Mouse (Mus musculus): ENCODE data around the gene Fam181a. TPM values are rescaled to one million over a fixed set of nuclear protein-coding genes. Genes with fewer than 3 reads are reported as not detected.

Gene Fam181a
- total RNA-seq, 2 experiments from 2014 or later = not detected

DNA sequence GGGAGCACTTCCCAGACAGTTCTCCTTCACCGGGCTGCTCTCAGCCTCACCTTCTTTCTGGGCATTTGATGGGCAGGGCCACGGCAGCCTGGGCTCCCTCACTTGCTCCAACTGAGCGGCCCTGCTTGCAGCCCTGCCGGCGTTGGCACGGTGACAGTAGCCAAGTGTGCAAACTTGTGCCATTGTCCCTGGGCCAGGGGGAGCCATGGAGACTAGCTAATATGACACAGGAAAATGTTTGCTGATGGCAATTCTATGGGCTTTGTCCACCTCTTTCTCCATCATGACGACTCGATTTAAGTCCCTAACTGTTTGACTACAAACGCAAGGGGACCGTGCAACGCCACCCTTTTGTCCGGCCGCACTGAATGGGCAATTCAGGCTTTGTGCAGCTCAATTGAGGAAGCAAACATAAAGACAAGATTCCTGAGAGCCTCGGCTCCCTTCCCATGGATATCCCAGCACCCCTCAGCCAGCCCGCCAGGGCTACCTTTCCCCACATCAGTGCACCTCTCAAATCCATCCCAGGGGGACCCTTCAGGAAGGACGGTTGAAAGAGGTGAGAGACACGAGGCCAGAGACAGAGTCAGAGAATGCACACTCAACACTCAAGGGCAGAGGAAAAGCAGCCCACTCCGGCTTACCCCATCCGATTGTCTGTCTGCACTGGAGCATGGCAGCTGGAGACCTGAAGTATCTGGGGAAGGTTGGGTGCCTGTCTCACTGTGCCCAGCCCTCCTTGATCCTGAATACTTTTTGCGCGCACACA, 3.3 kb downstream of the Fam181a start:
- ATAC-seq (ENCODE audit: poor library complexity, severe bottlenecking) = no peak

DNA sequence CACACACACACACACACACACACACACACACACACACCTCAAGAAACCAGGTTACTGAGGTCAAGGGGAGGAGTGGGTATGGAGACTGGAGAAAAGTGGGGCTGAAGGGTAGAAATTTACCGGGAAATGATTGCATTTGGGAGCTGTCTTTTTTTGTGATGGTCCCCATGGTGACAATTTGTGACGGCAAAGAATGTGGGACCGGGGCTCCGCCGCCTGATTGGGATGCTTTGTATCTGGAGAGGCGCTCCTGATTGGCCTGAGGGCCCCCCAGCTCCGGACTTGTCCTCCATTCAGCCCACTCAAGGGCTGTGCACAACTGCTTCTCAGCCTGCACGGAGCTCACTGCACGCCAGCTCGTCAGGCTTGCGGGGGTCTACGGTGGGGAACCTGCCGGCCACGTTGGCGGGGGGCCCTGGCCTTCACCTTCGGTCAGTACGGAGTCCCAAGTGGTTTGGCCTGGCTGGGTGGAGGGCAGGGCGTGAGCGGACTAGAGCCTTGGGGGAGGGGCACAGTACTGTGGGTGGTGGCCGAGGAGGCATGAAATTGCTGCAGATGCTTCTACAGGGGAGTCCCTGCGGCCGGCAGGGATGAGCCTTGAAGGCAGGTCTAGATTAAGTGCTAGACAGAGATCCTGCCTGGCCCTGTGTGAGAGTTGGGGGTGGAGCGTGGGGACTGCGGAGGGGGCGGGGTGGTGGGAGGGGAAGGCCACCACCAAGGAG, 4.0 kb downstream of the Fam181a start:
- ATAC-seq (ENCODE audit: poor library complexity, severe bottlenecking) = no peak

DNA sequence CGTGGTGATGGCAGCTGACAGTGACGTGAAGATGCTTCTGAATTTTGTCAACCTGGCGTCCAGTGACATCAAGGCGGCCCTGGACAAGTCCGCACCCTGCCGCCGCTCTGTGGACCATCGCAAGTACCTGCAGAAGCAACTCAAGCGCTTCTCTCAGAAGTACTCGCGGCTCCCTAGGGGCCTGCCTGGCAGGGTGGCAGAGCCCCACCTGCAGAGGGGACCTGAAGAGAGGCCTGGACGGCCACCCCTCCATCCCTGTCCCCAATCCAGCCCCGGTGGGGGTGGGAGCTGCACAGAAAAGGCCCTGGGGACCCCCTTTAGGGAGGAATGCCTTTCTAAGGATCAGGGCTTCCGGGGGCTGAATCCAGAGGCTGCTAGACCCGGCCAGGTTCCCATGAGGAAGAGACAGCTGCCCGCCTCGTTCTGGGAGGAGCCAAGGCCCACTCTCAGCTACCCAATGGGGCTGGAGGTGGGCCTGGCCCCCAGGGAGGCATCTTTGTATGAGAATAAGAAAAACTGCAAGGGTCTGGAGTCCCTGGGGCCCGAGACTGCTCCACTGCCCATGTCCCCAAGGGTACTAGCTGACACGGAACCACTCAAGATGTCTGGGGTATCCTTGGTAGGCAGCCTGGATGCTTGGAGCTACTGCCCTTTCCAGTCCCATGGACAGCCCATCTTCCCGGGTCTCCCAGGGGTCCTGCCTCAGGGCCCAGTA, 5.2 kb downstream of the Fam181a start:
- ATAC-seq (ENCODE audit: poor library complexity, severe bottlenecking) = no peak

DNA sequence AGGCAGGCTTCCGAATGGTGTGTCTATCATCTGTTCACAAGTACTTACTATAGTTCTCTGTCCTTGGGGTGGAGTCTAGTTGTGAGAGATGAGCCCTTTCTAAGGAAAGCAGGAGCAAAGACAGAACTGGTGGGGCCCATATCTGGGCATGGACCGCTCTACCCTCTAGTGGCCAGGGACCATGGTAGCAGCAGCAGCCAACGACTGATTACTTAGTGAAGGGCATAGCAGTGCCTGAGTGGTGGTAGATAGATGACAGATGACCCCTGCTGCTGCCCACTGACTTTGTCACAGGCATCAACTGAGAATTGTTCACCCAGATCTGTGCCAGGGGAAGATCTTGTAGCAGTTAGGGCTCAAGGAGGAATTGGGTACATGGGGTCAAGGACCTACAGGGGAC, 12.0 kb downstream of the Fam181a start:
- no peak for ATAC-seq (ENCODE audit: poor library complexity, severe bottlenecking)

DNA sequence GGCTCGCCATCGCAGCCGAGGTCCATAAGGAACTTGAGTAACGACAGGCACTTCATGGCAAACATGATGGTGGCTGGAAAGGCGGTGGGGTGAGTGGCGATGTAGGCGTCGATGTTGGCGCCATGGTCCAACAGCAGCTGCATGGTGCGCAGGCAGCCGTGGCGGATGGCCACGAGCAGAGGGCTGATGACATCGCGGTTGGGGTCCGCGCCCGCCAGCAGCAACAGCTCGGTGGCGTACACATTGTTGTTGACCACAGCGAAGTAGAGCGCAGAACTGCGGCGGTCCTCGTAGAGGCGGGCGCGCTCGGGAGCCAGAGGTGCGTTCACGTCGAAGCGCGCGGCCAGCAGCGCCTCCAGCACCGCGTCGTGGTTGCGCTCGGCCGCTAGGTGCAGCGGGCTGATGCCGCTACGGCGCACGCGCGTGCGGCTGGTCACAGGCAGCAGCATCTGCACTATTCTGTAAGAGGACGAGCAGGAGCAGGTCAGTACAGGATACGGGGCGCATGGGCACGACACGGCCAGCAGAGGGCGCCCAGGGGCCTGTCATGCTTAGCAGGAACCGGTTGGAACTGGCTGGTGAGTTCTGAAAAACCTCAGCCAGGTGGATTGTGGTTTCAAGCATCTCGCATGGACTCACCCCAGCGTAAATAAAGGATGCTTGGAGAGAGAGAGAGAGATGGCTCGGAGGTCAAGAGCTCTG, 14.5 kb downstream of the Fam181a start:
- ATAC-seq (ENCODE audit: poor library complexity, severe bottlenecking) = peak; percentile 90

DNA sequence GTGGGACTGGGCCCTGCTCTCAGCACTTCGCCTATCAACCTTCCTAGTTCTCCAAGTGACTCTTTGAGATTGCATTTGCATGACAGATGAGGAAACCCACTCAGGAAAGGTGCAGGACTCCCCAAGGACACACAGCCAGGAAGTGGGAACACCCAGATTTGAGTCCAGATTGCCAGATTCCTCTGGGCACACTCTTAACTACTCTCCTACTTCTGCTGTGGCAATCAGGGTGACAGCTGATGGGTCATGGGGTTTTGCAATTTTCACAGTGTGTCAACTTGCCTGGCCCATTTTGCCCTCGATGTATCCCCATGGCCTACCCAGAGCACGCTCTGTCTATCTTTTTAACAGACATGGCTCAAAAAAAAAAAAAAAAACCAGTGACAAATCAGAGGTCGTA, 15.8 kb downstream of the Fam181a start:
- peak; percentile 19; the same call in 1 of the 2 replicates for ATAC-seq (ENCODE audit: poor library complexity, severe bottlenecking)

DNA sequence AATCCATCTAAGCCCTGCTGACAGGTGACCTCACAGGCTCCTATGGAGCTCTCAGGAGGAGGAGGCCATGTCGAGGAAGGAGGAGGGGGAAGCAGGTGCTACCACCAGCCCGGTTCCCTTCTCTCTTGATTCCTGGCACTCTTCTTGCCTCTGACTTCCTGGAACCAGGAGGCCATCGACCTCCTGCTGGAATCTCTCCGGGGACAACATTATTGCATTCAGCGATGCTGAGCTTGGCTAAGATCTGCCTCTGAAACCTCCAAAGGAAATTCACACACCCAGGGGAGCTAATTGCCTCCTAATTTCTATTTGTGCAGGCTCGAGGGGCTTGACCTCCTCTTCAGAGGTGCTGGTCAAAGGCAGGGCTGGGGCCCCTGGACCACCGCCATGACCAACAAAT, 16.3 kb downstream of the Fam181a start:
- no peak for ATAC-seq (ENCODE audit: poor library complexity, severe bottlenecking)

DNA sequence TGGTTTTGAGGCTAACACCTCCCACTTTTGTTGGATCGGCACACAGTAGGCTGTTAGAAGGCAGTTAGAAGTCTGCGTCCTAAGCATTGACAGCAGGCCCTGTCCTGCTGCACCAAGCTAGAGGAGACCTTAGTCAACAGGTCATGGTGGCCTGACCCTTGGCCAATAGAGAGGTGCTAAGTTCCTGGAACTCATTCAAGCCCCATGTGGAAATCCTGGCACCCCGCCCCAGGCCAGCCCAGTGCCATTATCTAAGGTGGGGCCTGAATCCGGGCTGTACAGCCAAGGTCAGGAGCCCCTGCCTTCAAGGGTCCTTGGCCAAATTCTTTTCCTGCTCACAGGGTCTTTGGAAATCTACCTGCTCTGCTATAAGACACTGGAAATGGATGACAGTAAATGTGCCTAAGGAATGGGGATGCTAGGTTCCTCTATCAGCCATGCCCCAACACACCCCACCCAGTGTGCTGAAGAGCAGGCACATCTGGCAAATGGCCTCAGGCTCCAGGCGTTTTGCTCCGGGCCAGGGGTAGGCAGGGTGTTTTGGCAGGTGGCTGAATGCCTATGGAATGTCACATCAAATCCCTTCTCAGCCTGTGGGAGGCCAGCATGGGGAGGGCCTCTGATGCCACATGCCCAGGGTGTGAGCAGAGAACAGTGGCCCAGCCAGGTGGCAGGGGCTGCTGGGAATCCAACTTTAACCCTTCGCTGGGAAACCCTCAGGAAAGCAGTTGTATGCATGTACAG, 17.8 kb downstream of the Fam181a start:
- ATAC-seq (ENCODE audit: poor library complexity, severe bottlenecking) = no peak

DNA sequence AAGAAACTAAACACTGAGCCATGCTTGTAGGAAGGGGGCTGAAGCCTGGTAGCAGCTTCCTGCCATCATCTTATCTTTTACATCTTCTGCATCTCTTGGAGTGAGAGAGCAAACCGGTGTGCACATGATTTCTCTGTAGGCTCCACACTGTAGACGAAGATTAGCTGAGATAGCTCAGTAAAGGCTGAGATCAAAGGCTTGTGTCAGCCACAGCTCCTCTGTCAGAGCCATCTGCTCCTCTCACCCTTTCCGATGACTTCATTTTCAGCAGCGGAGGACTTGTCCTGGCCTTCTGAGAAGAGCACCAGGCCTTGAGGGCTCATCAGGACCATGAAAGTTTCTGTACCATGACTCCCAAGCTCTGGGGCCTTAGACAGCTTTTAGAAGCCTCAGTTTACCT, 20.7 kb downstream of the Fam181a start:
- ATAC-seq (ENCODE audit: poor library complexity, severe bottlenecking) = peak; percentile 12; the same call in 1 of the 2 replicates

DNA sequence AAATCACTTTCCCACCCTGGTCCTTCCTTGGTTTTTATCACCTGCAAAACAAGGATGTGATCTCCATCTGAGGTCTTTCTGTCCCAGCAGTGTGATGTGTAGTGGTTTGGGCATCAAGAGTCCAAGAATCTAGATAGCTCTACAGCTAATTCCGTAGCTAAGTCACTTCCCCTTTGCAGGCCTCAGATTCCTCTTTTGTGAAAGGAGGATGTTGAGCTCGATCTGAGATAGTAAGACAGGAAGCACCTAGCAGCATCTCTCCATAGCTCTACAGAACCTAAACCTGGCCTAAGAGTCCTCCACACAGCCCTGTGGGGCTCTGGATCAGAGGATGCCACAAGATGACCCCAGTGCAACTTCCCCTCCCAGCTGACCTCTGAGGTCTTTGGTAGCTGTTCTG, 22.1 kb downstream of the Fam181a start:
- peak; percentile 89 for ATAC-seq (ENCODE audit: poor library complexity, severe bottlenecking)

DNA sequence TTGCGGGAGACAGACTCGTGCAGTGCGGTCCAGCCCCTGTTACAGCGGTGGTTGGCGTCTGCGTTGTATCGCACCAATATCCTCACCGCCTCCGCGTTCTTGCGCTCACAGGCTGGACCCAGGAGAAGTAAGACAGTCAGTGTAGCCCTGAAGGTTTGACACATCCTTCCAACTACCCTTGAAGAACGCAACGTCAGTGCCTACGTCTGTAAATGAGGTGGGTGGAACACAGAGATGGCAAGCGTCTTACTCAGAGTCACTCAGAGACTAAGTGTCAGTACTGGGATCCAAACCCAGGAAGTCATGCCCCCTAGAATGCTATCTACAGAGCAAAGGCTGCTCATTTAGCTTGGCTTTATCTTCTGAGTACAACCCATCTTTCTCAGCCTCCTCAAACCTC, 22.7 kb downstream of the Fam181a start:
- ATAC-seq (ENCODE audit: poor library complexity, severe bottlenecking) = no peak

DNA sequence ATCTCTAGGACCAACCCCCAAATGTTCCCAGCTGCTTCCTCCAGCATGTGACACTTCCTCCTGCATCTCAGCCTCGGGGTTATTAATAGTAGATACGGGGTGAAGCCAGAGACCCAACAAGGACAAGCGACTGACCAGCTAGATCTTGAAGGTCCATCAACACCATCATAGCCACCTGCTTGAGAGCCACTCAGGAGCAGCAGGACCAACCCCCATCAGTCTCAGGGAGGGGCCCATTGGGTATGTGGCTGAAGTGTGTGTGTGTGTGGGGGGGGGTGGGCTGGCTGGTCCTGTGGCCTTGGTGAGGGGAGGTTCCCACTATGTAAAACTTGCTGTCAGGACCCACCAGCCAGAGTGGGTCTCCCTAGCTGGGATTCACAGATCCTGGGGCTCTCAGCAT, 26.0 kb downstream of the Fam181a start:
- ATAC-seq (ENCODE audit: poor library complexity, severe bottlenecking) = no peak

DNA sequence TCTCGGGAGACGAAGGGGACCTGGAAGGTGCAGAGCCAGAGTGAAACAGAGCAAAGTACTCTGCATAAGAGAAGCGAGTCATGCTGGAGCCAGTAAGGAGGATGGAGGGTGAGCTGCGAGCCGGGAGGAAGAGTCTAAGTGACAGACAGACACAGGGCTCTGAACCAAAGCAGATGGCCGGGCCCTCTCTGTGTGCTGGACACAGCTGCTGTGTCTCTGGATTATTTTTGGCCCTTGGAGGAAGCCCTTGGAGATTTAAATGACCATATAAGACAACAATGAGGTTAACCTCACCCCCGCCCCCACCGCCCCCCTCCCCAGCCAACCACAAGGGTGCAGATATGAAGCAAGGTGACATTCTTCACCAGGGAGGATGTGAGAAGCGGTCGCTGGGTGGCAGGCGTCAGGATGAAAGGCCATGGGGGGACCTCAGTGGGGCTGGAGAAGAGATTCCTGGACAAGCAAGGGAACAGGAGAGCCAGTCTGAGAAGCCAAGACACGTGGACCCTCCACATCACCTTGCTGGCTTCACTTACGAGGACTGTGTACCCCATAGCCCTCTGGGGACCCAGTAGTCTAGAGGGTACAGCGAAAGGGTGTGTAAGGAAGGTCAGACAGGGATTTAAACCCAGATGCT, 27.5 kb downstream of the Fam181a start:
- 0 out of 2 replicates have a peak, but pooled peaks have one; percentile 4 for ATAC-seq (ENCODE audit: poor library complexity, severe bottlenecking)

DNA sequence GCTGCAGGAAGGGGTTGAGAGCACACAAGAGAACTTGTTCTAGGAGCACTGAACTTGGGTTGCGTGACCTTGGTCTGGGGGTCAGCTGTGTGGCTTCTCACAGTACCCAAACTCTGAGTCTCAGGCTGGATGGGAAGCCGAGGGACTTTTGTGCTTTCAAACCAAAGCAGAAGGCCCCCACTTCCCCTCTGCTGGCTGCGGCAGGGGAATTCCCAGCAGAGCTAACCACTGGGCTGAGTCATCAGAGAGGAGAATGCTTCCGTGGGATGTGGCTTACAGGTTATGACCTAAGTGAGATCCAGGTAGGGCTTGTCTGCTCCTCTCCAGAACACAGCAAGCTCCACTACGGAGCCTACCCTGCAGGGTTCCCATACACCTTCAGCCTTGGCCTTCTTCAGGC, 30.4 kb downstream of the Fam181a start:
- peak; percentile 66 for ATAC-seq (ENCODE audit: poor library complexity, severe bottlenecking)

DNA sequence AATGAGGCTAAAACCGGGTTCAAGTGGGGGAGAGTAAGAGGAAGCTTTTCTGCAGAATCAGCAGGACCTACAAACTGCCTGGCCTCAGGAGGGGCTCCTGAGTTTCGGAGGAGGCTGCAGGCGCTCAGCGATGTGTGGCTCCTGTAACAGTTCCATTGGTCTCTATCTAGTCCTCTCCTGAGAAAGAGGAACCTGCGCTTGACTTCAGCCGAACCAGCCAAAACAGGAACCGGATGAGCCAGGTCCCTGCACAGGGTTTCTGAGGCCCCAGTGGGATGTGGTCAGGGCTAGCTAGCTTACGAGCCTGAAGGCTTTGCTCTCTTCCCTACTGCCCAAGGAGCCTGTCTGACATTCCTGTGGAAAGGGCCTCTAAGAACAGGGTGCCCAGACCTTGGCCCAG, 32.7 kb downstream of the Fam181a start:
- ATAC-seq (ENCODE audit: poor library complexity, severe bottlenecking) = peak; percentile 83

DNA sequence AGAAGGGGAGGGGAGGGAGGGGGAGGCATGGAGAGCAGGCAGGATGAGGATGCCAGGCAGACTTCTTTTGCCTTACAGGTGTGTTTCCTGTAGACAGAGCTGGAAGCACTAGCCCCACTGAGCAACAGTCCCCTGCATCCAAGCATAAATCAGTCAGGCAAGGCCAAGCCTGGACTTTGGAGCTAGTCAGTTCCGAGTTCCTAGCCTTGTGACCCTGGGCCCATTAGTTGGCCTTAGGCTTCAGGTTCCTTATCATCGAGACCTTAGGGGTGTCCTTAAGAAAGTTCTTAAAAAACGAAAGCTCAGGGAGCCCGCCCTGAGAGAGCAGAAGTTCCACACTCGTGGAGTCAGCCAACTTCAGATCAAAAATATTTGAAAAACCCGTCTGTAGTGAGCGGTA, 34.2 kb downstream of the Fam181a start:
- no peak for ATAC-seq (ENCODE audit: poor library complexity, severe bottlenecking)

DNA sequence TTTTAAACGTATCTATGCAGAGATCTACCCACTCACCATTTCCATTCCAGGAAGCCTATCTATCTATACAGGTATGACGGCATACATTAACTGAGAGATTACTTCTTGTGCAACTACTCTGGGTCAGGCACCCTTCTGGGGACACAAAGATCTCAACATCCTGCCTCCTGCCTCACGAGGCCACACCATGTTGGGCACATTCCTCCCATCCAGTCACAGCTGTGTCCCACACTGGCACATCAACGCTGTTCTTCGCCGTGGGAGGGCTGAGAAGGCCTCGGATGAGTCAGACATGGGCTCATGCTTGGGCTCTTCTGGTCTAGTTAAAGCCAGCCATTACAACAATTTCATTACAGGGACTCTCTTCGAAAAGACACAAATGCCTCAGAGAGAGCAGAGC, 36.2 kb downstream of the Fam181a start:
- no peak for ATAC-seq (ENCODE audit: poor library complexity, severe bottlenecking)

DNA sequence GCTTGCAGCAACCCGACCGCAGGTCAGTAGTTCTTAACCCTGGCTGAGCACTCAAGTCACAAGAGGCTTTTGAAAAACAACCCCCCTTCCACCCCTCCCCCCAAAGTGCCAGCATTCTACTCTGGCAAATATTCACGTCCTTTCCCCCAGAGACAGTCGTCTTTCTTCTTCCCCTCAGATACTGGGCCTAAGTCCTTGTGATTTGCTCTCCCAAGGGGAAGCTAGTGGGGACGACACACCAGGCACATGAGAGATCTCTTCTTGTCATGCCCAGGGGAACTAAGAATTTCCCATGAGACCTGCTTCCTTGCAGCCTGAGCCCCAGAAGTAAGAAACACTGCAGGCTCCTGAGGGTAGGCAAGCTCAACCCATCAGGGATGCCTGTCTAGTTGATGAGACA, 36.6 kb downstream of the Fam181a start:
- ATAC-seq (ENCODE audit: poor library complexity, severe bottlenecking) = no peak

DNA sequence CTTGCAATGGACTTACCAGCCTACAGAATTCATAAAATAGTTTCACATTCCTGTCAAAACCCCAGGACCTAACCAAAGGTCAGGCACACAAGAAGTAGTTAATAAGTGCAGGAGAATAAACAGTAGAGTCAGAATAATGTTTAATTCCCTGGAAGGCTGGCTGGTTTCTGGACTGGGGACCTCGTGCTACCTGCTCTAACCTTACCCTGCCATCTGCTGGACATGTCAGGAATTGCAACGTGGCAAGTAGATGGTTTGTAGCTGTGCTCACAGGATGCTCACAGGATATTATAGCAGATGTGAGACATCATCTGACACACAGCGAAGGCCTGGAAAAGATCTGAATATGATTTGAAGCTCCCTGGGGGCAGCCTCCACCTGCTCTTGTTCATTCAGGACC, 37.7 kb downstream of the Fam181a start:
- ATAC-seq (ENCODE audit: poor library complexity, severe bottlenecking) = peak; percentile 73

DNA sequence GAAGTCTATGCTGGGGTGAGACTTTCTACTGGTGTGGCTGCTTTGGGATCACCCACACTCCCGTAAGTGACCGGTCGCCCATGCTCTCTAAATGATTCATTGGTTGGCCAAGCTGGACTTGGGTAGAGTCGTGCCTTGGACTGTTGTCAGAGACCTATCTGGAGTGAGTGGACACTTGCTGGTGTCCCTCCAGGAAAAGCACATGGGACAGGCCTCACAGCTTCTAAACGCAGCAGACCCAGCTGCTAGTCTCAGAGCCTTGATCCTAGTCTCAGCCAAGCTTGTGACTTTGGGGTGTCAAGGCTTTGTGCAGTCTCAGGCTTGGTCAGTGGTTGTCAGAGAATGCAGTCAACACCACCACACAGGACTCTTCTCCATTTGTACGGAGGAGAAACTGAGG, 42.0 kb downstream of the Fam181a start:
- no peak for ATAC-seq (ENCODE audit: poor library complexity, severe bottlenecking)

All from megakaryocyte, adult 5-6 weeks (primary cell).